Mouse (Mus musculus): ENCODE data around the gene Capn2.

DNA sequence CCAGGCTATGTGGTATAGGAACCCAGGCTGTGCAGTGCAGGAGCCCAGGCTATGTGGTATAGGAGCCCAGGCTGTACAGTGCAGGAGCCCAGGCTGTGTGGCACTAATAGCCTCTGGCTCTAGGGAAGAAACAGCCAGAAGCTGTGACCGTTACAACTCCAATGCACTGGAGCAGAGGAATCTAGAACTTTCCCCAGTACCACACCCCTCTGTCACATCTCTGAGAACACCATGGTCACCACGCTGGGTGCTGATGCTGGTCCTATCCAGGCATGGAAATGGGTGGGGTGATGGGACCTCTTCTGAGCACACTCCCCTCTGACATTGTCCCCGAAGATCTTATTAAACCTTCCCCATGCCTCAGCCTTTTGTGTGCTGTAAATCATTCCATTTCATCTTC, 12.1 kb downstream of the Capn2 start:
- TF ChIP-seq MYC (IDR thresholded peaks at IDR 0.05; ENCODE audit: low read depth, low read length): no peak
- no peak for TF ChIP-seq POLR2A (IDR thresholded peaks at IDR 0.05; ENCODE audit: control insufficient read depth in 1 of 2, insufficient read depth in 1 of 2, low read depth in 1 of 2, low read length in 2 of 2, poor library complexity in 1 of 2)
- no peak for TF ChIP-seq GABPA (IDR thresholded peaks at IDR 0.05; ENCODE audit: low read depth, low read length)
- no peak for TF ChIP-seq MEF2A (IDR thresholded peaks at IDR 0.05; ENCODE audit: extremely low read depth, insufficient replicate concordance, low read depth, low read length, poor library complexity, severe bottlenecking)
- TF ChIP-seq CTCF (IDR thresholded peaks at IDR 0.05 in 2 of 3, conservative IDR thresholded peaks at IDR 0.05 in 1 of 3; ENCODE audit: control insufficient read depth in 1 of 3, insufficient read depth in 1 of 3, low read depth in 2 of 3, low read length in 3 of 3, poor library complexity in 1 of 3, severe bottlenecking in 1 of 3): no peak
- TF ChIP-seq EP300 (IDR thresholded peaks at IDR 0.05; ENCODE audit: low read depth in 1 of 2, low read length in 2 of 2): no peak
- no peak for TF ChIP-seq KAT2A (conservative IDR thresholded peaks at IDR 0.05; ENCODE audit: low read depth, low read length)
- TF ChIP-seq TAL1 (IDR thresholded peaks at IDR 0.05; ENCODE audit: low read length): no peak
- TF ChIP-seq RAD21 (IDR thresholded peaks at IDR 0.05; ENCODE audit: low read depth, low read length): no peak
- no peak for TF ChIP-seq MAZ (IDR thresholded peaks at IDR 0.05; ENCODE audit: low read depth, low read length)

Data from MEL (cell line).